Mouse (Mus musculus): ENCODE measurements at regions not wholly inside any gene's neighbourhood (a gene's known extent, or its start where the extent isn't known, plus 50 kb on each side); places are given as distances from the start of the nearest gene placed in this dataset.
"Not testable (repeated sequence)": the region's sequence is repeated elsewhere in the genome, so short reads cannot be mapped to it uniquely, and the experiment has no call there.

DNA sequence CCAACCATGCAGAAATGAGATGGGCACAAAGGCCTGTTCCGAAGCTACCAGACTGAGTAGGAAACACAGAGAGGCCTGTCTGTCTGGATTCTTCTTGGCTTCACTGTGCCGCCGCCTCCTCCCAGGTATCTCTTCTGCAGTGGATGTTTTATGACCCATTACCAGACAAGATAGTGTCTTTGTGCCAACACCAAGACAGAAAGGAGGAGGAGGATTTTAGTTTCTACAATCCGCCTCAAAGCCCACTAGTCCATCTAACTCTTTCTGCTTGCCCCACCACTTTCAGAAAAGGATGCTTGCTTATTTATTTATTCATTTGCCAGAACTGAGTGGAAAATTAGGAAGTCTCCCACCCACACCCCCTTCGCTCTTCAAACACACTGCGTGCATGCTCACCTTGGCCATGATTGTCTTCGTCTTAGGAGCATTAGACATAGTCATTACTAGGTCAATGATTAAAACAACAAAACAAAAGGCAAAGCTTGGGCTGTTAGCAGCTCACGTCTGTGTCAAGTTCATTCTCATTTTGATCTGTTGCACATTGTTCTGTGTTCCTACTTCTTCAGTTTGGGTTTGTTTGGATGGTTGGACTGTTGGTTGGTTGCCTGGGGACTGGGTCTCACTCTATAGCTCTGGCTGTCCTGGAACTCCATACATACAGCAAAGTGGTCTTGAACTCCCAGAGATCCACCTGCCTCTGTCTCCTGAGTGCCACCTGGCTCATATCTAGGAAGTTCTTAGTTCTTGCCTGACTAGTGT lies 61.7 kb upstream of the Cpm start:
- no peak for DNase-seq

GRCm38 (mm10) chr10:117566648-117567378 lies 62.5 kb upstream of the Cpm start:
- no peak for DNase-seq

- no peak for DNase-seq
Observed at GRCm38 (mm10) chr10:117566204-117566603, 63.1 kb upstream of the Cpm start.

- DNase-seq: no peak
Observed at GRCm38 (mm10) chr10:117565529-117566086, 63.7 kb upstream of the Cpm start.

GRCm38 (mm10) chr10:117565110-117565509 lies 64.2 kb upstream of the Cpm start:
- no peak for DNase-seq

DNA sequence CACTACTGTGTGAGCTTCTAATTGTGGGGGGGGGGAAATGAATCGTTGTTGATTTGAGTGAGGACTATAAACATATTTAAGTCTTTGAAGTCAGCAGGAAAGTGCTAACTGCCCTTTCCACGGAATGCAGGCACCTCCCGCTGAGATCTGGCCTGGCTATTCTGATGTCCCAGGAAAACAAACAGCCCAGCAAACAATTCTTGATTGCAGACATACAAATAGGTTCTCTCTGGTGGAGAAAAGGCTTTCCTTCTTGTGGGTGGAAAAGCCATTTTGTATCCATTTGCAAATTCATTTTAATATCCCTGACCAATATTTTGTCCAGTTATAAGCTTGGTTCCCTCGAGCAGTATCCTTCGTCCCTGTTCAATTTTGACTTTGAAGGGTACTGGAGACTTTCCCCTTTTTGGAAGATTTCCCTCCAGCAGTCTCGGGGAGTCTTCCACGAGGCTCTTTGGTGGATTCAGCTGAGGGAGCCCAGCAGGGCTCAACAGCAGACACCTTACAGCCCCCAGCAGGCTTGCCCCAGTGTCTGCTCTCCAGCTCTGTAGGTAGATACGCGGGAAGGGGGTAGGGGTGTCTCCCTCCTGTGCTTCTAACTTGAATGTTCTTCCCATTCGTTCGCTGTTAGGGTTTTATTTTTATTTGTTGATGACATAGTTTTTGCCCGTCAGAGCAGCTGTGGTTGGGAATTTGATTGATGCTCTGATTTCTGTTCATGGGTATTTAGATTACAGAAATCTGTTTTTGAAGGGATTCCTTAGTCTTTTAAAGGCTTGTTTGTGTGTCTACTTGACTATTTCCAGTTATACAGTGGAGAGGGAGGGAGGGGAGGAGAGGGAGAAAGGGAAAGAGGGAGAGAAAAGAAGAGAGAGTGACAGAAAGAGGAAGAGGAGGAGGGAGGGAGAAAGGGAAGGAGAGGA lies 64.9 kb upstream of the Cpm start:
- no peak for DNase-seq

DNA sequence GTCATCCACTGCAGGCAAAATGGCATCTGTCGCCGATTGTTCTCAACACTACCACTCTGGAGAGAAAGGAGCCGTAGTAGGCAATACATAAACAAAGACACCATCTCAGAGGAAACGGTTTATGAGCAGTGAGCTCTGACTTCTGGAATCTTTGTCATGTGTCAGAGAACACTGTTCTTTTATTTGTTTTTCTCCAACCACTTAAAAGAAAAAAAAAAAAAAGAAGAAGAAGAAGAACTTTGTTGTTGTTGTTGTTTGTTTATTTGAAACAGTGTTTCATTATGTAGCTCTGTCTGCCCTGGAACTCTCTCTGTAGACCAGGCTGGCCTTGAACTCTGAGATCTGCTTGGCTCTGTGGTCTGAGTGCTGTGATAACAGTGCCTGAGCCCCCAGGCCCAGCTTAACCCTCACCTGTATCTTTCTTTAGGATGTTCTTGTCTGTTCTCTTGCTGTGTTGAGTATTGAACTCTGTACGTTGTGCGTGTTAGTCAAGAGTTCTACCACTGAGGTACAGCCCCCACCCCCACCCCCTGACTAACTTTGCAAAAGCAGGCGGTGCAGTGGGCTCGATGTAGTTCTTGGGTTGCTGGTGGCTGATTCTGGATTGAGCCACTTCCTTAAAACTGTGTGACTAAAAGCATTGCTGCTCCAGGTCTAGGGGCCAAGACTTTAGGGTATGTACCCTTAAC lies 65.7 kb upstream of the Cpm start:
- DNase-seq: no peak

DNA sequence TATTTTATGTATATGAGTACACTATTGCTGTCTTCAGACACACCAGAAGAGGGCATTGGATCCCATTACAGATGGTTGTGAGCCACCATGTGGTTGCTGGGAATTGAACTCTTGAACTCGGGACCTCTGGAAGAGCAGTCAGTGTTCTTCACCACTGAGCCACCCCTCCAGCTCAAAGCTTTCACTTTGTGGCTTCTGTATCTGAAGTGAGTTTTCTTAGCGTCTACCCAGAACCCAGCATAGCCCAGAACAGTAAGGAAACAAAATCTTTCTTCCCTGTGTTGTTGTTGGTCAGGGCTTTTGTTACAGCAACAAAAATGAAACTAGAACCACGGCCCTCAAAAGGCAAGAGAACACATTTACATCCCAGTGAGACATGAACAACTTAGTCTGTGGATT lies 66.5 kb upstream of the Cpm start:
- DNase-seq: not testable (repeated sequence)

DNA sequence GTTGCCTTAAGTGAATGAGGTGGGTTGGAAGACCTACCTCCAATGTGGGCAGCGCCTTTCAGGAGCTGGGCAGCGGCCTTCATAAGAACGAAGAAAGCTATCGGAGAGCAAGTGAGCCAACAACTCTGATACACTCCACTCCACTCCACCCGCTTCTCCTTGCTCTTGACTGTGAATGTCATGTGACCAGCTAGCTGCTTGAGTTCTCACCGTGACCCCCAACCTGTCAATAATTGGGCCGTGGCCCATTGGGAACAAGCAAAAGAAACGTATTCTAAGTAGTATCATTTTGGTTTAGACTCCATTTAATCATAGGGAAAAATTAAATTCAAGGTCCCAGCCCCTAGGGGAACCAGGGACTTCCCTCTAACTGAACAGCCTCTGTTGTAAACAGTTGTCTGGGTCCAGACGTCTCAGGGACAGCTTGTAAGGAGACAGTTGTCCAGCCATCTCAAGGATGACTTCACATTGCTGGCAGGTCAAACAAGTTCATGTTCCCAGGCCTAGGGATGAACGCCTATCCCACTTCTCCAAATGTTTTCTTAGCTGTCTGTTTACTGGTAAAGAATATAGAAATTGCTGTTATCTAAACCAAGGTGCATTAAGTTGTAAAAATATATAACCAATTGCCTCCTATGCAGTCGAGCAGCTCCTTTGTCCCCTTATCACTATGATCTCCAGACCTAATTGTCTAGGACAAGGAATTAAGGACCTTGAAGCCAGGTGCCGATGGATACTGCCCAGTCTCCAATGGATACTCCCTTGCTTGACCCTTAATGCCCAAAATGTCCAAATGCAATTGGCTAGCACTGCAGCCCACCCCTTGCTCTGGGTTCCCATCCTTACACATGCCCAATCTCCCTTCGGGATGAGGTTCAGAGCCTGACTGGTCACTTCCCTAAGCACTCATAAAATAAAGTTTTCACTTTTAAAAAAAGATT lies 67.1 kb upstream of the Cpm start:
- no peak for DNase-seq

DNA sequence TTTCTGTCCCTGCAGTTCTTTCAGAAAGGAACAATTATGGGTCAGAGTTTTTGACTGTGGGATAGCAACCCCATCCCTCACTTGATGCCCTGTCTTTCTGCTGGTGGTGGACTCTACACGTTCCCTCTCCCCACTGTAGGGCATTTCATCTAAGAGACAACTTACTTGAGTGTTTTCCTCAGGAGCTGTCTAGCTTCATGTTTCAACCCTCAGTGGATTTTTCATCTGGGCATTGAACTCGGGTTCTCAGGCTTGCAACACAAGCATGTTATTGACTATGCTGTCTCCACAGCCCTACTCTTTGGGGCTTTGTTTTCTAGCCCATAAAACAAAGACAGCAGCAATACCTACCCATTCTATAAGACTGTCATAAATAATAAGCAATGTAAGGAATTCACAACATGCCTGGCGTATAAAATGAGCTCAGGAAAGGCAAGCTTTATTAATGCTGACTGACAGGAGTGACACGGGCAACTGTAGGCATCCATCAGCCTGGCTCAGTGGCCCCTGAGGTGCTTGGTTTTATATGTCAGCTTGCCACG lies 68.0 kb upstream of the Cpm start:
- DNase-seq: no peak

DNA sequence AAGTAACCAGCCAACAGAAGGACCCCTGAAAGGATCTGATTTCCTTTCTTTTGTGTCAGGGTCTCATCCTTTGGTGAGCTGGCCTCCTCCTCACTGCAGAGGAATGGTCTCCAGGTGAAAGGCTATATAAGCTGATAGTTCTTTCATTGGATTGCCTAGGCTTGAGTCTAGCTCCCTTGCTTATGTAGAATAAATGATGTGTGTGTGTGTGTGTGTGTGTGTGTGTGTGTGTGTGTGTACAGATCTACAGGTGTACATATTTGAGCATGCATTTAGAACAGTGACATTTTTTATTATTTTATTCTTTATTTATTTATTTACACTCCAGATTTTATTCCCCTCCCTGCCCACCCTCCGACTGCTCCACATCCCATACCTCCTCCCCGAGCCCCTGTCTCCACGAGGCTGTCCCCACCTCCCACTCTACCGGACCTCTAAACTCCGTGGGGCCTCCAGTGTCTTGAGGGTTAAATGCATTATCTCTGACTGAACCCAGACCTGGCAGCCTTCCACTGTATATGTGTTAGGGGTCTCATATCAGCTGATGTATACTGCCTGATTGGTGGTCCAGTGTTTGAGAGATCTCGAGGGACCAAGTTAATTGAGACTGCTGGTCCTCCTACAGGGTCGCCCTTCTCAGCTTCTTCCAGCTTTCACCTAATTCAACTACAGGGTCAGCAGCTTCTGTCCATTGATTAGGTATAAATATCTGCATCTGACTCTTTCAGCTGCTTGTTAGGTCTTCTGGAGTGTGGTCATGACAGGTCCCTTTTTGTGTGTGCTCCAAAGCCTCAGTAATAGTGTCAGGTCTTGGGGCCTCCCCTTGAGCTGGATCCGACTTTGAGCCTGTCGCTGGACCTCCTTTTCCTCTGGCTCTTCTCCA lies 68.7 kb upstream of the Cpm start:
- no peak for DNase-seq

GRCm38 (mm10) chr10:117559615-117560395 lies 69.5 kb upstream of the Cpm start:
- DNase-seq: no peak

GRCm38 (mm10) chr10:117558891-117559614 lies 70.2 kb upstream of the Cpm start:
- no peak for DNase-seq

- no peak for DNase-seq
Observed at GRCm38 (mm10) chr10:117558292-117558800, 71.0 kb upstream of the Cpm start.

- DNase-seq: no peak
Observed at GRCm38 (mm10) chr10:117557666-117558065, 71.6 kb upstream of the Cpm start.

DNA sequence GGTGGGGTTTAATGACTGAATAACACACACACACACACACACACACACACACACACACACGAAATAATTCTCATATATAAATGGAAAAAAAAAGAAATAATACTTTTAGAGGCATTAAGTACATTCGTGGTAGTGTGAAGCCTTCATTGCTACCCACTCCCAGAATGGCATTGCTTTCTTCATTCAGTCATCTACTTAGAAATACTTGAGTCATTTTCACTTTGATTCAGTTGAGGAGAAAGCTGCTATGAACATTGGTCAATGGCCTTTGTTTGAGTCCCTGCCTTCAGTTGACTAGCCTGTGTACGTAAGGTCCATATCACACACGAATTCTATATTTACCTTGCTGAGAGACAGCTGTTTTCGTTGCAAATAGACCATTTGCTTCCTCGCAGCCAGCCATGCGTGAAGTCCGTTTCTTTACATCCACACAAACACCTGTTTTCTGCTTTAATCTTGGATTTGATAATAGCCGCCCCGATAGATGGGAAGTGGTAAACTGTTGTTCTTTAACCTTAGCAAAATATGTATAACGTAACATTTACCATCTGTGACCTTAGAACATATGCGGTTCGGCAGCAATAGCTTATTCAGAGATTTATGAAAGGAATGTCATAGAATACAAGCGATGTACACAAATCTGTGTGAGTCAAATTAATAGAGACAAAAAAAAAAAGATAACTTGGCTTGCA lies 72.3 kb upstream of the Cpm start:
- no peak for DNase-seq
